Mouse (Mus musculus) 416B (cell line): ENCODE measurements around the gene Trmt13.
A peak's percentile ranks its signal among the peaks of the same experiment; 100 is the strongest.

ENCODE experiments used
- DNase-seq: peaks from one replicate; pipeline ENCODE4 v3.0.0; 2011; ENCODE audit warnings: low read depth

Trmt13 gene

DNA sequence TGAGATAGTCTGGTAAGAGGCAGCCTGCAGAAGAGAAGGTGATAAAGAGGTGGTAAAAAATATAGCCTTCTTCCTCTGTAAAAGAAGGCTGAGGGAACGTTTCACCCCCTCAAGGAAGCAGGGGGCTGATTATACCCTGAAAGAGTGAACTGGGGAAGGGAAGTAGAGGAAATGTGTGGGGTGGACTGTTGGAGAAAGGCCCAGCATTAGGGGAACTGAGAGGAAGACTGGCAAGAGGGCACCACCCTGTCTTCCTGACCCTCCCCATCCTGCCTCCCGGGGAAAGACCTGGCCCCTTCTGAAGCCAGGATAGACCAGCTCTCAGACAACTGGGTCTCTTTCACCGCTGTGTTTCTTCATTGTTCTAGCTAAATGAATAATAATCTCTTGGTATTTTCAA is 71.9 kb downstream of the Trmt13 start:
- DNase-seq, result peak; percentile 17

DNA sequence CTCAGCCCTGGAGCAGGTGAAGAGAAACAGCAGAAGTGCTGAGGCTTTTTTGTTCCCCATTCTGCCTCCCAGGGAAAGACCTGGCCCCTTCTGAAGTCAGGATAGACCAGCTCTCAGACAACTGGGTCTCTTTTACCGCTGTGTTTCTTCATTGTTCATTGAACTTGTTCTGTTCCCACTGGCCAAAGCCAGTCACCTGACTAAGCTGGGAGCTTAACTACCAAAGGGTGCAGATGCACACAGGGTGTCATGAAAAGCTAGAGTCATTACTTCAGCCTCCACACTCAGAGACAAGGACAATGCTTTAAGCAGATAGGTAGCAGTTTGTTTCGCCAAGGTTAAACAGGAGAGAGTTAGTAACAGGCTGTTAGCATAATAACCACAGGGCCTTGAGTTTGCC is 72.3 kb downstream of the Trmt13 start:
- DNase-seq, result no peak

DNA sequence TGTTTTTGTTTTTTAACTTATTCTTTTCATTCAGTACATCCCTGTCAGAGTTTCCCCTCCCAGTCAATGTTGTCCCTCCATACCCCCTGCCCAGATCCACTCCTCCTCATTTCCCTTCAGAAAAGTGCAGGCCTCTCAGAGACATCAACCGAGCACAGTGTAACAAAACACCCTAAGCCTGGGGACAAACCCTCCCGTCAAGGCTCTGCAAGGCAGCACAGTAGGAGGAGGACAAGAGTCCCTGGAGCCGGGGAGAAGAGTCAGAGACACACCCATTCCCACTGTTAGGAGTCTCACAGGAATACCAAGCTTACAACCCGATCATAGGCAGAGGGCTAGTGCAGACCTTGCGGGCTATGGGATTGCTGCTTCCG is 77.2 kb downstream of the Trmt13 start:
- no peak for DNase-seq

DNA sequence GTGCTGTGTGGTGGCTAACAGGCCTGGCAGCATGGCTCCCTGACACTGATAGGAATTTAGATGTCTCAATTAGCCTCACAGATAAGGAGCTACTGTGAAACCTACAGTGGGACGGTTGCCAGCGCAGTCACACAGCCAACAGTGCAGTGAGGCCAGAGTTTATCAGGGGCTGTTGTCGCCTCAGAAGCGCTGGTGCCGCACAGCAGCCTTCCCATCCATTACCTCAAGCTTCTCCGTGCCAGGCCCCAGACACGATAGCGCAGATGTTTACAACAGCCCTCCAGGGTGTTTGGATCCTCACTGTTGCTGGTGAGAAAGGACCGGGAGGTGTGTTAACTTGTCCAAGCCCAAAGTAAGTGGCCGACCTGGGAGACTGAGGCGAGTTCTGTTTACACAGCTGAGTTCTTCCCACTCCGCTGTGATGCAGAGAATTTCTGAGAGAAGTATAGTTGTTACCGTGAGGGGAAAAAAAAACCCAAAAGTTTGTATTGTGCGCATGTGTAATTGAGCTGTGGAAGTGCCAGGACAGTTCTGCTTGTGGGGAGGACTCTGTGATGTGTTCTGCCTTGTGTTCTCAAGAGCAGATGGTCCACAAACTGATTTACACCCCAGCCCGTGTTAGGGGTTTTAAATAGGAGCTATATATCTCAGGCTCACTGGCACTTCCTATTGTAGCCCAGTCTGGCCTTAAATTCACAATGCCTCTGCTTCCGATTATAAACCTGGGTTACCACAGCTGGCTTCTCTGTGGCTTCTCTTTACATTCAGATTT is 77.8 kb downstream of the Trmt13 start:
- DNase-seq, result no peak
